Mouse (Mus musculus) liver, adult (tissue): ENCODE measurements around the gene Plxna3.

Experiments
- GATA4 ChIP-seq: IDR thresholded peaks from 2 replicates; pipeline ENCODE4 v1.6.1; 2014; ENCODE audit warnings: mild to moderate bottlenecking, low read length; ENCODE audit not compliant: insufficient replicate concordance

Plxna3 gene

DNA sequence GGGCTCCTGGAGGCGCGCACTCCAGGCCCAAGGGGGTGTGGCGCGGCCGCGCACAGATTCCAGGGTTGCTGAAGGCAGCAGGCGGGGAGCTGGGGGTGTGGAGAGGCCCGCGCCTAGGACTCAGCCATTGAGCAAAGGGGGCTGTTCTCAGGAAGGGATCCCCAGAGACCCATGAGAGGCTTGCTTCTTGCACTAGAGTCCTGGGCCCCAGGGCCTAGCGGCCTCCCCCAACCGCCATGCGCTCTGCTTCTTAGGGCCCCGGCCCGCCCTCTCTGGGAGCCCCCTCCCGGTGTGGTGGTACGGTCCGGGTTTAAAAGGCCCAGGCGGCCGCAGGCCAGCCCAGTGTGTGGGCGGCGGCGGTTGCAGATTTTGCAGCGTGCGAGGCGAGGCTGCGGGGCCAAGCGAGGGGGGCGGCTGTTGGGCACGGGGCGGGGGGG is at the start of gene Plxna3:
TSS of gene Plxna3 (plus strand) at position 342 of the 437 bp plus-strand sequence.
- TF ChIP-seq GATA4, result no peak

- TF ChIP-seq GATA4, result no peak
Observed at GRCm38 (mm10) chrX:74281041-74281731, 47.7 kb upstream of the Plxna3 start.

- no peak for TF ChIP-seq GATA4
Observed at GRCm38 (mm10) chrX:74281732-74282394, 47.0 kb upstream of the Plxna3 start, which contains the start of the genes Taz and Dnase1l1. Gene Taz (plus strand): TSS chrX:74281912. Gene Dnase1l1 (minus strand): TSS chrX:74282337.

GRCm38 (mm10) chrX:74282395-74283091 is 46.3 kb upstream of the Plxna3 start:
- TF ChIP-seq GATA4, result no peak

DNA sequence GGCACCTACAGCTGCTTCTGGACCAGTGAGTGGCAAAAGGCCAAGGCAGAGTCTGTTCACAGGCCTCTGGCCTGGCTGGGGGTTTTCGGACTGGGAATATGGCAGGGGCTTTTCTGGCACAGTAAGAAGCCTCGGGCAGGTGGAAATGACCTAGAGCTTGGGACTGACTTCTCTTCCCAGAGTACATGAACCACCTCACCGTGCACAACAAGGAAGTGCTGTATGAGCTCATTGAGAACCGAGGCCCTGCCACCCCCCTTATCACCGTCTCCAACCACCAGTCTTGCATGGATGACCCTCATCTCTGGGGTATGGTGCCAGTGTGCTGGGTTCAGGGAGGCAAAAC is 45.8 kb upstream of the Plxna3 start:
- no peak for TF ChIP-seq GATA4

DNA sequence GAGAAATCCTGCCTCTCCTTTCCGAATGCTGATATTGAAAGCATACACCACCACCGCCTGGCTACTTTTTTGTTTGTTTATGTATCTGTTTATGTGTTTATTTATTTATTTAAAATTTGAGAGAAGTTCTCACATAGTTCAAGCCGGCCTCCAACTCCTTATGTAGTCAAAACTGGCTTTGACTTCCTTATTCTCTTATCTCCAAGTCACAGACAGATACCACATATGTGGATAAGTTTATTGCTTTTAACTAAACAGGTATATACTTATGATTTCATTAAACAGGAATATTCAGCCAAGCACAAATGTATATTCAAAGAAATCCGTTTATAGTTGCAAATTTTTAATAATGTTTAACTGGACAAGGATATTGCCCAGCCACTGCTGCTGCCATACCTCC is 35.4 kb upstream of the Plxna3 start:
- no peak for TF ChIP-seq GATA4

GRCm38 (mm10) chrX:74296538-74297448 is 32.1 kb upstream of the Plxna3 start, which contains the start of gene Atp6ap1:
Gene Atp6ap1 (plus strand): TSS chrX:74297097.
- no peak for TF ChIP-seq GATA4

DNA sequence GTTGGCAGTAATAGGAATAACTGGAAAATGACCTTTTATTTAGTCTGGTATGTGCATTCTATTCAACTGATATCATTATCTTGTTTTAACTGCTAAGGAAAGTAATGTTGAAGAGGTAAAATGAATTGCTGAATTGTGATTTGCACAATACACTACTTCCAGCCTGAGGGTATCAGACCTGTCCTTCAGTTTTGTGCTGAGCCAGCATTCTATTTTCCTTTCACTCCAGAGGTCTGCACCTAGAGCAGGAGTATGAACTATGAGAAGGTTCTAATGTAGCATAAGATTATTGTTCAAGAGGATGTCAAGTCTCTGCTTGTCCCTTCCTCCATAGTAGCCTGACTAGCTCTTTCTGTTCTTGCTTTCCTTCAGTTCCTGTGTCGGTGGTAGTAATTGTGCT is 30.5 kb upstream of the Plxna3 start:
- no peak for TF ChIP-seq GATA4

DNA sequence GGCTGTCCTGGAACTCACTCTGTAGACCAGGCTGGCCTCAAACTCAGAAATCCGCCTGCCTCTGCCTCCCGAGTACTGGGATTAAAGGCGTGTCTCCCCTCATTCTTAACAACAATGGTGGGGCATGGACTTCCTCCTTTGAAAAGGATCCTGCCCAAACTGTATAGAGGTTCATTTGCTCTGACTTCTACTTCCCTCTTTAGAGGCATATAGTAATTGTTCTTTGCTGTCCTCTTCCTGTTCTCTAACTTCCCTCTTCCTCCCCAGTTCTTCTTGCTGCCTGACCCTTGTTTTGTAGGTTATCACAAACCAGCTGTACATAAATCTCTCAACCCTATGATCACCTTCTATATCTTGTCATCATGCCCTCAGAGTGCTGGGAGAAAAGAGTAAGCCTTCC is 29.1 kb upstream of the Plxna3 start:
- TF ChIP-seq GATA4, result no peak

DNA sequence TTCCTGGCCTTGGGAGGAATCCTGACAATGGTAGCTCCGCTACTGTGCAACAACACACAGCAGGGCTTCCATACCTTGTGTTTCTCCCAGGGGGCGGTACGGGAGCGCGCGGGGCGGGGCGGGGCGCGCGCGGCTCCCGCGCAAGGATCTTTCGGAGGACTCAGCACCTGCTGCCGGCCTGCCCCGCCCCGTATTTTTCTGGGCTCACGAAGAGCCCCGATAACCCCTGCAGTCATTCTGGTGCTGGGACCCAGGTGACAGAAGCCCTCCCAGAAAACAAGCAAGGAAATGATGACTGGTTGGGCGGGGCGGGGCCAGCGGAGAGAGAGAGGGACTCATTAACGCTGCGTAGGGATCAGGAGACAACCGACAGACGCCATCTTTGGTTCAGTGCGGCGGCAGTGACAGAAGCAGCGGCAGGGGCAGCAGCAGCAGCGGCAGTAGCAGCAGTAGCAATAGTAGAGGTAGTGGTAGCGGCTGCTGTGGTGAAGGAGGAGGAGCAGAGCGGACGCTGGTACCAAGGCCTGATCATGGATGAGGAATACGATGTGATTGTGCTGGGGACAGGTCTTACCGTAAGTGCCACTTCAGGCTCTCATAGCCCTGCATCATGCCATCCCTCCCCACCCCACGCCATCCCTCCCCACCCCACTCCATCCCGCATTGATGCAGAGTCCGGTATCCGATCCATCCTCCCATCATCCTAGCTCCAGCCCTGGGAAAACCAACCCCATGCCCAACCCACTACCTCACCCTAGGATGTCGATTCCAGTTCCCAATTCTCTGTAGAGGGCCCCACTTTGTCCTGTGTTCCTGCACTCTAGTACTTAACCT is 23.8 kb upstream of the Plxna3 start, which contains the start of gene Gdi1:
TSS of gene Gdi1 (plus strand) at position 132 of the 834 bp plus-strand sequence.
- no peak for TF ChIP-seq GATA4

GRCm38 (mm10) chrX:74312540-74313464 is 16.1 kb upstream of the Plxna3 start, which contains the start of gene Fam50a:
Gene Fam50a (plus strand): TSS chrX:74313033.
- TF ChIP-seq GATA4, result no peak

DNA sequence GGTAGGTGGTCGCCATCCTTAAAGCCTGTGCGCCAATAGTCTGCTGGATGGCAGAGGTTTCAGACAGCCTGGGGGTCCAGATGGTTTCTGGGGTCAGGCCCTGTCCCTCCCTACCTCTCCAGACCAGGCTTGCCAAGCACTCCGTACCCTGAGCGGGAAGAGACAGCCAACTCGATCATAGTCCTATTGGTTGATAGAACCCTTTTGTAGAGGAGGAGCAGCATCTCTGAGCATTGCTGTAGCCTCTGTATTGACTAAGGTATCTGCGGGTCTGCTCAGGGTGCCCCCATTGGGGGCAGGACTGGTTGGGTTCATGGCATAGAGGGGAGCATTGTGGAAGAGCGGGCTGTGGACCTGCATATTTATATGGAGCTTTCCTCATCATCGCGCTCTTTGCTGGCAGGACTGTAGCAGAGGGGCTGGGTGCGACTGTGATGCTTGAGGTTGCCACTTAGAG is 377 bp downstream of the Plxna3 start:
- no peak for TF ChIP-seq GATA4

DNA sequence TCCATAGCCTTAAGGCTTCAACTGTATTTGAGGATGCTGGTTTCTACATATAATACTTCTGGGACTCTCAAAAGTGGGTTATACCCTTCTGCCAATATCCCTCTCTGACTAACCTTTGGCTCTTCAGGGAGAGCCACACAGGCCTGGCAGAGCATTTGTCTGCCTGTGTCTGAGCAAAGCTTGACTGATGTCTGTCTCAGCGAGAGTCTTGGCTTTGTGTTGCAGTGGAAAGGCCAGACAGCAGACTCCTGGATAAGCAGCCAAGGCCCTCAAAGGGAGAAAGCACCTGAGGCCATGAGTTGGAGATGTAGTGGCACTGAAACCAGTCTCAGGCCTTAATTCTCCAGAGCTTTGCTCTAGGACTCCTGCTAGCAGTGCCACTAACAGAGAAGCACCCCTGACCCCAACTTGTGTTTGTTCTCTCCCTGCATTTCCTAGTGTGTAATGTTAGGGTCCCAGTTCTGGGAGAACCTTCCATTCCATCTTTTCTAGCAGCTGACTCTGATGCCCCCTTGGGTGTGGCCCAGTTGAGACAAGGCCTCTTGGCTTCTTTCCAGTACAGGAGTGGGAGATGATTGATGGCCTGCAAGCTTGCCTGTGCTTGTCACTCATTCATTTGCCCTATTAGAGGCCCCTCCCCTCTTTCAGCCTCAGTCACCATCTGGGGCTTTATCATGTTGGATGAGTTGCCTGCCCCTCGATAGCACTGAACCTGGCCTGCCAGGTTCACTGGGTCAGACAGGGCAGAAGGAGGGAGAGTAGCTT is 1.5 kb downstream of the Plxna3 start:
- no peak for TF ChIP-seq GATA4
